Mouse (Mus musculus) hindbrain, postnatal 0 days (tissue): ENCODE measurements at regions not wholly inside any gene's neighbourhood (a gene's known extent, or its start where the extent isn't known, plus 50 kb on each side); places are given as distances from the start of the nearest gene placed in this dataset.

Experiments used
- ATAC-seq: fragments of 200-750 bp; cut with Nextera tagmentation; 2 replicates; pipeline ENCODE4 v1.8.0; 2017; ENCODE audit warnings: mild to moderate bottlenecking, moderate TSS enrichment, moderate library complexity
- DNase-seq: peaks from one replicate; pipeline ENCODE4 v3.0.0-alpha.2; 2015; ENCODE audit warnings: low spot score
- H3K27ac ChIP-seq: fragments of 300-500 bp; sonication (generic); 2 replicates; pipeline ENCODE4 v1.5.1; 2014; ENCODE audit warnings: mild to moderate bottlenecking
- H3K27me3 ChIP-seq: fragments of 300-500 bp; sonication (generic); 2 replicates; pipeline ENCODE4 v1.6.1; 2014; ENCODE audit warnings: low read length, mixed read lengths; ENCODE audit not compliant: insufficient read depth
- H3K36me3 ChIP-seq: fragments of 300-500 bp; sonication (generic); 2 replicates; pipeline ENCODE4 v1.6.1; 2014; ENCODE audit warnings: low read length, mixed read lengths; ENCODE audit not compliant: insufficient read depth
- H3K4me1 ChIP-seq: fragments of 300-500 bp; sonication (generic); 2 replicates; pipeline ENCODE4 v1.6.1; 2014; ENCODE audit warnings: antibody characterized with exemption, low read length, mixed read lengths; ENCODE audit not compliant: insufficient read depth
- H3K4me2 ChIP-seq: fragments of 300-500 bp; sonication (generic); 2 replicates; pipeline ENCODE4 v1.6.1; 2014; ENCODE audit warnings: low read depth, mild to moderate bottlenecking, low read length, moderate library complexity, mixed read lengths
- H3K4me3 ChIP-seq: fragments of 300-500 bp; sonication (generic); 2 replicates; pipeline ENCODE4 v1.5.1; 2014; ENCODE audit warnings: low read length
- H3K9ac ChIP-seq: fragments of 300-500 bp; sonication (generic); replicated peaks from 2 replicates; pipeline ENCODE4 v1.6.1; 2014; ENCODE audit warnings: mild to moderate bottlenecking, low read length, moderate library complexity, mixed read lengths
- H3K9me3 ChIP-seq: fragments of 300-500 bp; sonication (generic); 2 replicates; pipeline ENCODE4 v1.6.1; 2016; ENCODE audit warnings: low read length, mixed read lengths
- CTCF ChIP-seq: IDR thresholded peaks from 2 replicates; pipeline ENCODE4 v1.5.1; 2016; ENCODE audit warnings: antibody characterized with exemption, control low read depth, low read depth
- WGBS: fragments of 180-500 bp; shearing (Covaris S2); extraction: QIAGEN DNeasy Blood & Tissue Kit; methylation state at CpG from one replicate; pipeline ENCODE4 v1.1.7; 2014; 5-methylcytosine and 5-hydroxymethylcytosine counted together

GRCm38 (mm10) chr4:78970751-78971150, 759.0 kb upstream of the Ptprd start:
- Histone ChIP-seq H3K4me3 (no peak overlapping the region), H3K27me3 (no peaks in the 10 kb centered on the region)
- TF ChIP-seq CTCF, result no peak

GRCm38 (mm10) chr4:78943561-78943960, 731.8 kb upstream of the Ptprd start:
- peak; percentile 3 for DNase-seq
- TF ChIP-seq CTCF, result no peak
- Histone ChIP-seq H3K4me2 (no peak overlapping the region), H3K9me3 (no peaks in the 10 kb centered on the region), H3K4me1 (no peaks in the 10 kb centered on the region), H3K9ac (no peak overlapping the region), H3K27ac (no peak overlapping the region), H3K4me3 (no peak overlapping the region), H3K36me3 (no peaks in the 10 kb centered on the region), H3K27me3 (no peaks in the 10 kb centered on the region)
- 73% methylated on average over 1 of the region's 1 CpGs for WGBS
- 0 out of 2 replicates have a peak, but pooled peaks have one; percentile 32 for ATAC-seq

More at GRCm38 (mm10) chr4:78970751-78971150, 759.0 kb upstream of the Ptprd start:
- no peak for ATAC-seq
- DNase-seq, result no peak
- H3K4me2 ChIP-seq, result no peak overlapping the region
- no peak overlapping the region for H3K9ac ChIP-seq
- 91% methylated on average over 2 of the region's 2 CpGs for WGBS
- H3K9me3 ChIP-seq, result no peaks in the 10 kb centered on the region
- H3K4me1 ChIP-seq, result no peaks in the 10 kb centered on the region
- H3K27ac ChIP-seq, result no peak overlapping the region
- no peaks in the 10 kb centered on the region for H3K36me3 ChIP-seq

GRCm38 (mm10) chr4:78927144-78927543, 715.4 kb upstream of the Ptprd start:
- no peaks in the 10 kb centered on the region for H3K36me3 ChIP-seq
- no peak for TF ChIP-seq CTCF
- H3K4me3 ChIP-seq, result no peak overlapping the region
- H3K9ac ChIP-seq, result no peak overlapping the region
- DNase-seq (peak; percentile 36), ATAC-seq (peak; percentile 55; the same call in 1 of the 2 replicates)
- H3K4me1 ChIP-seq, result no peaks in the 10 kb centered on the region
- H3K4me2 ChIP-seq, result no peak overlapping the region
- no peaks in the 10 kb centered on the region for H3K9me3 ChIP-seq
- H3K27me3 ChIP-seq, result no peaks in the 10 kb centered on the region
- no peak overlapping the region for H3K27ac ChIP-seq
- WGBS, result 26% methylated on average over 1 of the region's 1 CpGs

GRCm38 (mm10) chr4:78924086-78924485, 712.3 kb upstream of the Ptprd start:
- ATAC-seq (no peak), DNase-seq (peak; percentile 5)
- Histone ChIP-seq H3K4me1 (no peaks in the 10 kb centered on the region), H3K27ac (no peak overlapping the region), H3K4me2 (no peak overlapping the region), H3K4me3 (no peak overlapping the region), H3K9ac (no peak overlapping the region), H3K9me3 (no peaks in the 10 kb centered on the region), H3K36me3 (no peaks in the 10 kb centered on the region), H3K27me3 (no peaks in the 10 kb centered on the region)
- TF ChIP-seq CTCF, result no peak
